Mouse (Mus musculus): ENCODE measurements around the gene Klf12. TPM values are rescaled to one million over a fixed set of nuclear protein-coding genes. Genes with fewer than 3 reads are reported as not detected.

Gene Klf12
- polyA plus RNA-seq, 1 experiment from 2014 or later: 9.1 TPM

DNA sequence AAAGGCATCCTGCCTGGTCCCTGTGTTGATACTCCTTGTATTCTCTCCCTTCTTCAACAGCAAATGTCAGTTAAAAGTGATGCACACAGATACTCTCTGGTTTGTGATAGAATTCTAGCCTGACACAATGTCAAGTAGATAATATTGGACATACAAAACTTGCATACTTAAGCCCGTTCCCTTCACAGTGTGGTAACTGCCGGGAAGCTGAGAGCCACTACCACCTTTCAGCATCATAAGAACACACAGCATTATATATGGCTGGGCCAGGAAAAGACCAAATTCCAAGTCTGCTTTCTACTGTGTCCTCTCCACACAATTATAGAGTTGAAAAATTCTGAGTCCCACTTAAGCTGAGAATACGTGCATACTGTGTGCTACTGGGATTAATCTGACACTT, 97.1 kb downstream of the Klf12 start:
- Histone ChIP-seq H3K27ac (ENCODE audit: low read length) (no peak overlapping the region), H3K4me1 (ENCODE audit: insufficient read depth, low read length) (no peaks in the 10 kb centered on the region), H3K27me3 (ENCODE audit: insufficient read depth, low read length) (no peaks in the 10 kb centered on the region), H3K4me2 (replicated peaks; ENCODE audit: low read depth, low read length) (no peak overlapping the region), H3K36me3 (ENCODE audit: insufficient read depth, low read length) (no peaks in the 10 kb centered on the region), H3K4me3 (ENCODE audit: low read length) (no peak overlapping the region), H3K9ac (replicated peaks; ENCODE audit: low read length) (no peak overlapping the region), H3K9me3 (ENCODE audit: low read length) (no peaks in the 10 kb centered on the region)
- 90% methylated on average over 3 of the region's 3 CpGs for WGBS
- ATAC-seq (ENCODE audit: low FRiP score, low TSS enrichment): no peak

- WGBS: 80% methylated on average over 3 of the region's 3 CpGs
- H3K4me2 ChIP-seq (replicated peaks; ENCODE audit: low read depth, low read length): no peak overlapping the region
- no peak overlapping the region for H3K4me3 ChIP-seq (ENCODE audit: low read length)
- no peaks in the 10 kb centered on the region for H3K27me3 ChIP-seq (ENCODE audit: insufficient read depth, low read length)
- H3K9ac ChIP-seq (replicated peaks; ENCODE audit: low read length): no peak overlapping the region
- H3K27ac ChIP-seq (ENCODE audit: low read length): no peak overlapping the region
- ATAC-seq (ENCODE audit: low FRiP score, low TSS enrichment): no peak
- no peaks in the 10 kb centered on the region for H3K9me3 ChIP-seq (ENCODE audit: low read length)
- no peaks in the 10 kb centered on the region for H3K4me1 ChIP-seq (ENCODE audit: insufficient read depth, low read length)
- H3K36me3 ChIP-seq (ENCODE audit: insufficient read depth, low read length): no peaks in the 10 kb centered on the region
Measured at GRCm38 (mm10) chr14:100177796-100178195, 106.7 kb downstream of the Klf12 start.

- ATAC-seq (ENCODE audit: low FRiP score, low TSS enrichment): no peak
- H3K4me3 ChIP-seq (ENCODE audit: low read length): no peak overlapping the region
- no peak overlapping the region for H3K4me2 ChIP-seq (replicated peaks; ENCODE audit: low read depth, low read length)
- no peaks in the 10 kb centered on the region for H3K36me3 ChIP-seq (ENCODE audit: insufficient read depth, low read length)
- H3K4me1 ChIP-seq (ENCODE audit: insufficient read depth, low read length): 0 out of 2 replicates have a peak, but pooled peaks cover 3% of the 10 kb centered on the region
- H3K27ac ChIP-seq (ENCODE audit: low read length): no peak overlapping the region
- 91% methylated on average over 2 of the region's 2 CpGs for WGBS
- H3K27me3 ChIP-seq (ENCODE audit: insufficient read depth, low read length): no peaks in the 10 kb centered on the region
- H3K9ac ChIP-seq (replicated peaks; ENCODE audit: low read length): no peak overlapping the region
- H3K9me3 ChIP-seq (ENCODE audit: low read length): no peaks in the 10 kb centered on the region
Measured at GRCm38 (mm10) chr14:100165075-100165474, 119.4 kb downstream of the Klf12 start.

- H3K4me2 ChIP-seq (replicated peaks; ENCODE audit: low read depth, low read length): no peak overlapping the region
Measured at GRCm38 (mm10) chr14:100156639-100157038, 127.8 kb downstream of the Klf12 start.

GRCm38 (mm10) chr14:100147666-100148065, 136.8 kb downstream of the Klf12 start:
- Histone ChIP-seq H3K4me1 (ENCODE audit: insufficient read depth, low read length) (no peaks in the 10 kb centered on the region), H3K36me3 (ENCODE audit: insufficient read depth, low read length) (no peaks in the 10 kb centered on the region; the same call in 1 of the 2 replicates), H3K27me3 (ENCODE audit: insufficient read depth, low read length) (no peaks in the 10 kb centered on the region), H3K4me2 (replicated peaks; ENCODE audit: low read depth, low read length) (no peak overlapping the region), H3K4me3 (ENCODE audit: low read length) (no peak overlapping the region), H3K9ac (replicated peaks; ENCODE audit: low read length) (no peak overlapping the region), H3K27ac (ENCODE audit: low read length) (no peak overlapping the region), H3K9me3 (ENCODE audit: low read length) (no peaks in the 10 kb centered on the region)
- no peak for ATAC-seq (ENCODE audit: low FRiP score, low TSS enrichment)
- 90% methylated on average over 8 of the region's 8 CpGs for WGBS

More at GRCm38 (mm10) chr14:100156639-100157038, 127.8 kb downstream of the Klf12 start:
- Histone ChIP-seq H3K9ac (replicated peaks; ENCODE audit: low read length) (no peak overlapping the region), H3K36me3 (ENCODE audit: insufficient read depth, low read length) (no peaks in the 10 kb centered on the region), H3K4me1 (ENCODE audit: insufficient read depth, low read length) (no peaks in the 10 kb centered on the region), H3K9me3 (ENCODE audit: low read length) (no peaks in the 10 kb centered on the region), H3K27me3 (ENCODE audit: insufficient read depth, low read length) (no peaks in the 10 kb centered on the region), H3K27ac (ENCODE audit: low read length) (no peak overlapping the region), H3K4me3 (ENCODE audit: low read length) (no peak overlapping the region)
- no peak for ATAC-seq (ENCODE audit: low FRiP score, low TSS enrichment)

DNA sequence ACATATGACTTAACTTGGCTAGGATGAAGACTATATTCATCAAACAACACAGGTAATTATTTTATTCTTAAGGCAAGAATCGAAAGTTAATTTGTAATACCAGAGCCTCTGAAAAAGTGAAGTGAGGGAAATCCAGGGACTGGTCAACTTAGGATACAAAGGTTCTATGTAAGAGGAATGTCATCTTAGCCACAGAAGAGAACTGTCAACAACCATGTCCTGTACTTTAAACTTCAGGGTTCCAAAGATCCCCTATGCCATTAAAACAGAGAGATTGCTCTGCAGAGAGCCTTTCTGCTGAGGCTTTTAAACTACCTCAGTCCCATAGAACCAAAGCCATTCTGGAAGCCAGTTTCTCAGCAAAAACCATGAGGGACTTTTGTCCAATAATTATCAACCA, 144.1 kb downstream of the Klf12 start:
- Histone ChIP-seq H3K4me2 (replicated peaks; ENCODE audit: low read depth, low read length) (no peak overlapping the region), H3K4me1 (ENCODE audit: insufficient read depth, low read length) (no peaks in the 10 kb centered on the region), H3K36me3 (ENCODE audit: insufficient read depth, low read length) (no peaks in the 10 kb centered on the region; the same call in 1 of the 2 replicates), H3K4me3 (ENCODE audit: low read length) (no peak overlapping the region), H3K27me3 (ENCODE audit: insufficient read depth, low read length) (no peaks in the 10 kb centered on the region), H3K27ac (ENCODE audit: low read length) (no peak overlapping the region), H3K9ac (replicated peaks; ENCODE audit: low read length) (no peak overlapping the region), H3K9me3 (ENCODE audit: low read length) (no peaks in the 10 kb centered on the region)
- 96% methylated on average over 1 of the region's 1 CpGs for WGBS
- ATAC-seq (ENCODE audit: low FRiP score, low TSS enrichment): no peak

- H3K4me2 ChIP-seq (replicated peaks; ENCODE audit: low read depth, low read length): no peak overlapping the region
- no peaks in the 10 kb centered on the region for H3K36me3 ChIP-seq (ENCODE audit: insufficient read depth, low read length)
- no peak overlapping the region for H3K4me3 ChIP-seq (ENCODE audit: low read length)
- no peaks in the 10 kb centered on the region for H3K4me1 ChIP-seq (ENCODE audit: insufficient read depth, low read length)
- no peaks in the 10 kb centered on the region for H3K27me3 ChIP-seq (ENCODE audit: insufficient read depth, low read length)
- no peaks in the 10 kb centered on the region for H3K9me3 ChIP-seq (ENCODE audit: low read length)
- H3K27ac ChIP-seq (ENCODE audit: low read length): no peak overlapping the region
- no peak overlapping the region for H3K9ac ChIP-seq (replicated peaks; ENCODE audit: low read length)
- ATAC-seq (ENCODE audit: low FRiP score, low TSS enrichment): peak; percentile 57; the same call in 1 of the 2 replicates
- WGBS: 32% methylated on average over 9 of the region's 9 CpGs
Measured at GRCm38 (mm10) chr14:100134304-100134703, 150.2 kb downstream of the Klf12 start.

GRCm38 (mm10) chr14:100132479-100132878, 152.0 kb downstream of the Klf12 start:
- Histone ChIP-seq H3K9me3 (ENCODE audit: low read length) (no peaks in the 10 kb centered on the region), H3K4me1 (ENCODE audit: insufficient read depth, low read length) (no peaks in the 10 kb centered on the region), H3K4me2 (replicated peaks; ENCODE audit: low read depth, low read length) (no peak overlapping the region), H3K36me3 (ENCODE audit: insufficient read depth, low read length) (no peaks in the 10 kb centered on the region), H3K4me3 (ENCODE audit: low read length) (no peak overlapping the region), H3K27ac (ENCODE audit: low read length) (no peak overlapping the region), H3K27me3 (ENCODE audit: insufficient read depth, low read length) (no peaks in the 10 kb centered on the region), H3K9ac (replicated peaks; ENCODE audit: low read length) (no peak overlapping the region)
- WGBS: 69% methylated on average over 4 of the region's 4 CpGs
- no peak for ATAC-seq (ENCODE audit: low FRiP score, low TSS enrichment)

DNA sequence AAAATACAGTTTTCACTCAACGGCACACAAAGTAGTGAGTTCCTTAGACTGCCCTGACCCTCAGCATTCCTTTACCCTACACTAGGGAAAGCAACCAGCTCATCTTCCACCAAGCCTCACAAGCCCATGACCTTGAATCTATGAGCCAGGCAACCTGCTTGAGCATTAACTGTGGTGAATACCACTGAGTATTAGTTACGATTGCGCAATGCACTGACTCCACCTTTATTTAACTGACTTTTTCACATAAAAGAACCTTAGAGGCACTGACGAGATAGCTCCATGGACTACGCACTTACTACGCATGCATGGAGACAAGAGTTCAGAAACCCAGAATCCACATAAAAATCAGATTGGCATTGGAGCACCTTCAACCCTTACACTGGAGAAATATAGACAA, 158.4 kb downstream of the Klf12 start:
- ATAC-seq (ENCODE audit: low FRiP score, low TSS enrichment): no peak
- Histone ChIP-seq H3K4me3 (ENCODE audit: low read length) (no peak overlapping the region), H3K4me1 (ENCODE audit: insufficient read depth, low read length) (no peaks in the 10 kb centered on the region), H3K27me3 (ENCODE audit: insufficient read depth, low read length) (no peaks in the 10 kb centered on the region), H3K9me3 (ENCODE audit: low read length) (no peaks in the 10 kb centered on the region), H3K27ac (ENCODE audit: low read length) (no peak overlapping the region), H3K36me3 (ENCODE audit: insufficient read depth, low read length) (no peaks in the 10 kb centered on the region), H3K9ac (replicated peaks; ENCODE audit: low read length) (no peak overlapping the region), H3K4me2 (replicated peaks; ENCODE audit: low read depth, low read length) (no peak overlapping the region)
- WGBS: 85% methylated on average over 6 of the region's 6 CpGs

GRCm38 (mm10) chr14:100121075-100121474, 163.4 kb downstream of the Klf12 start:
- Histone ChIP-seq H3K27ac (ENCODE audit: low read length) (no peak overlapping the region), H3K4me1 (ENCODE audit: insufficient read depth, low read length) (no peaks in the 10 kb centered on the region), H3K4me3 (ENCODE audit: low read length) (no peak overlapping the region), H3K9ac (replicated peaks; ENCODE audit: low read length) (no peak overlapping the region), H3K9me3 (ENCODE audit: low read length) (no peaks in the 10 kb centered on the region), H3K27me3 (ENCODE audit: insufficient read depth, low read length) (no peaks in the 10 kb centered on the region), H3K4me2 (replicated peaks; ENCODE audit: low read depth, low read length) (no peak overlapping the region), H3K36me3 (ENCODE audit: insufficient read depth, low read length) (no peaks in the 10 kb centered on the region)
- ATAC-seq (ENCODE audit: low FRiP score, low TSS enrichment): no peak
- WGBS: 90% methylated on average over 4 of the region's 4 CpGs

Data from kidney, embryonic 16.5 days (tissue).